Mouse (Mus musculus): ENCODE data around the gene Ipo5.

DNA sequence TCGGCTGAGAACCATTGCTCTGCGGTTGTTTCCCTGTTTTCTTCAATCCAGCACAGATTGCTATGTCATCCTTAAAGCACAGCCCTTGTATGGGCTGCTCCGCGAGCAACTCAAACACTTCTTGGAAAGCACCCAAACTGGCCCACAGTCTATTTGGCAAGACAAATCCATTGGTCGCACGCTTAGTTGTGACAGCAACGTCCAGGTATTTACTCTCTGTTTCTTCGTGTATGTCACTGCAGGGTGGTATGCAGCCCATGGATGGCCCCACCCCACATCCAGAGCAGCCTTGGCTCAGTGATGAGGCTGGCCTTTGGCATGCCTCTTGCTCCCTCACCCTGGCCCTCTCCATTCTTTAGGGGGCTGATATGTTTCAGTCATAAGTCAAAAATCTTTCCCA lies 42.5 kb upstream of the Ipo5 start:
- TF ChIP-seq CTCF (IDR thresholded peaks at IDR 0.05; ENCODE audit: borderline replicate concordance, insufficient read depth, low read length) (no peak), POLR2A (IDR thresholded peaks at IDR 0.05; ENCODE audit: low read depth, low read length) (no peak)

Data from embryonic fibroblast, embryonic 13.5 days (primary cell).